Mouse (Mus musculus): ENCODE measurements around the gene Ccdc116.

GRCm38 (mm10) chr16:17151874-17152273 is 4.8 kb upstream of the Ccdc116 start:
- TF ChIP-seq CTCF (IDR thresholded peaks at IDR 0.05; ENCODE audit: extremely low read depth, insufficient read length, insufficient replicate concordance, low read depth, low read length) (no peak), POLR2A (IDR thresholded peaks at IDR 0.05; ENCODE audit: low read depth, low read length) (no peak)
